Mouse (Mus musculus) lung, postnatal 4 days (tissue): ENCODE measurements around the gene Fbxl8.
A peak's percentile ranks its signal among the peaks of the same experiment; 100 is the strongest.
"Not testable (repeated sequence)": the region's sequence is repeated elsewhere in the genome, so short reads cannot be mapped to it uniquely, and the experiment has no call there.

Source experiments
- DNase-seq, 2 experiments: peaks; one replicate each; pipeline ENCODE4 v3.0.0; 2021

Fbxl8 gene

GRCm38 (mm10) chr8:105285514-105285913 lies 21.1 kb downstream of the Fbxl8 start:
- peak in 1 of 2 experiments; percentile 18 for DNase-seq

GRCm38 (mm10) chr8:105286907-105287306 lies 22.5 kb downstream of the Fbxl8 start:
- DNase-seq: no peak

- DNase-seq: peak in 1 of 2 experiments; percentile 21
Measured at GRCm38 (mm10) chr8:105288231-105288630, 23.8 kb downstream of the Fbxl8 start.

- DNase-seq: peak; percentile 96
Measured at GRCm38 (mm10) chr8:105288958-105289732, 24.7 kb downstream of the Fbxl8 start.

- peak; percentile 70 to 74 for DNase-seq
Measured at GRCm38 (mm10) chr8:105289805-105290460, 25.5 kb downstream of the Fbxl8 start, which contains the start of gene 4931428F04Rik. Gene 4931428F04Rik, minus strand, starts transcription at chr8:105289864.

GRCm38 (mm10) chr8:105290554-105291314 lies 26.3 kb downstream of the Fbxl8 start:
- DNase-seq: peak; percentile 88 to 94

GRCm38 (mm10) chr8:105291364-105291763 lies 26.9 kb downstream of the Fbxl8 start:
- DNase-seq: not testable (repeated sequence)

GRCm38 (mm10) chr8:105291802-105292201 lies 27.4 kb downstream of the Fbxl8 start:
- DNase-seq: not testable (repeated sequence)

- DNase-seq: peak in 1 of 2 experiments; percentile 25
Measured at GRCm38 (mm10) chr8:105292471-105292870, 28.0 kb downstream of the Fbxl8 start.

- peak in 1 of 2 experiments; percentile 27 for DNase-seq
Measured at GRCm38 (mm10) chr8:105293405-105293804, 29.0 kb downstream of the Fbxl8 start.

- DNase-seq: peak in 1 of 2 experiments; percentile 24
Measured at GRCm38 (mm10) chr8:105294776-105295175, 30.3 kb downstream of the Fbxl8 start.

GRCm38 (mm10) chr8:105295256-105295655 lies 30.8 kb downstream of the Fbxl8 start:
- DNase-seq: no peak

GRCm38 (mm10) chr8:105295895-105296573 lies 31.6 kb downstream of the Fbxl8 start, which contains the start of gene Exoc3l:
Gene Exoc3l, minus strand, starts transcription at chr8:105296101.
- peak; percentile 46 to 67 for DNase-seq

GRCm38 (mm10) chr8:105297511-105298192 lies 33.2 kb downstream of the Fbxl8 start, which contains the start of gene E2f4:
Gene E2f4, plus strand, starts transcription at chr8:105297663.
- peak; percentile 94 to 96 for DNase-seq

- DNase-seq: peak in 1 of 2 experiments; percentile 19
Measured at GRCm38 (mm10) chr8:105298351-105299252, 34.2 kb downstream of the Fbxl8 start.

- DNase-seq: no peak
Measured at GRCm38 (mm10) chr8:105299962-105300361, 35.5 kb downstream of the Fbxl8 start.

- no peak for DNase-seq
Measured at GRCm38 (mm10) chr8:105303396-105303795, 38.9 kb downstream of the Fbxl8 start.

- no peak for DNase-seq
Measured at GRCm38 (mm10) chr8:105303874-105304273, 39.4 kb downstream of the Fbxl8 start.

- no peak for DNase-seq
Measured at GRCm38 (mm10) chr8:105304325-105305210, 40.1 kb downstream of the Fbxl8 start.
